Mouse (Mus musculus): ENCODE data around the gene Psmb8.

Psmb8 gene

GRCm38 (mm10) chr17:34196941-34197894 is at the start of gene Psmb8:
Psmb8 (plus strand) TSS chr17:34197721.
- DNase-seq, result peak; percentile 78

GRCm38 (mm10) chr17:34152923-34153322 is 44.6 kb upstream of the Psmb8 start, which contains the start of gene H2-DMb1:
H2-DMb1 (plus strand) TSS chr17:34153072.
- no peak for DNase-seq

GRCm38 (mm10) chr17:34155534-34155933 is 42.0 kb upstream of the Psmb8 start:
- no peak for DNase-seq

GRCm38 (mm10) chr17:34164202-34164895 is 33.2 kb upstream of the Psmb8 start:
- peak; percentile 26 for DNase-seq

- no peak for DNase-seq
Measured at GRCm38 (mm10) chr17:34165033-34165730, 32.3 kb upstream of the Psmb8 start.

- DNase-seq, result peak; percentile 22
Measured at GRCm38 (mm10) chr17:34169279-34169678, 28.2 kb upstream of the Psmb8 start.

- no peak for DNase-seq
Measured at GRCm38 (mm10) chr17:34170487-34170876, 27.0 kb upstream of the Psmb8 start.

GRCm38 (mm10) chr17:34170877-34171498 is 26.5 kb upstream of the Psmb8 start:
- peak; percentile 87 for DNase-seq

- no peak for DNase-seq
Measured at GRCm38 (mm10) chr17:34172528-34172927, 25.0 kb upstream of the Psmb8 start.

- no peak for DNase-seq
Measured at GRCm38 (mm10) chr17:34174075-34174474, 23.4 kb upstream of the Psmb8 start.

GRCm38 (mm10) chr17:34177179-34177578 is 20.3 kb upstream of the Psmb8 start:
- DNase-seq, result no peak

- no peak for DNase-seq
Measured at GRCm38 (mm10) chr17:34179019-34179418, 18.5 kb upstream of the Psmb8 start.

GRCm38 (mm10) chr17:34179913-34180859 is 17.3 kb upstream of the Psmb8 start:
- no peak for DNase-seq

- DNase-seq, result no peak
Measured at GRCm38 (mm10) chr17:34183564-34184219, 13.8 kb upstream of the Psmb8 start.

- DNase-seq, result no peak
Measured at GRCm38 (mm10) chr17:34185526-34185925, 12.0 kb upstream of the Psmb8 start.

- no peak for DNase-seq
Measured at GRCm38 (mm10) chr17:34186885-34187260, 10.6 kb upstream of the Psmb8 start.

GRCm38 (mm10) chr17:34187261-34187916 is 10.1 kb upstream of the Psmb8 start, which contains the start of the genes Tap1 and Psmb9:
Tap1 (plus strand) TSS chr17:34187553.
Psmb9 (minus strand) TSS chr17:34187764.
- peak; percentile 93 for DNase-seq

GRCm38 (mm10) chr17:34188010-34188409 is 9.5 kb upstream of the Psmb8 start:
- no peak for DNase-seq

GRCm38 (mm10) chr17:34188986-34189385 is 8.5 kb upstream of the Psmb8 start:
- DNase-seq, result no peak

- DNase-seq, result no peak
Measured at GRCm38 (mm10) chr17:34192852-34193251, 4.7 kb upstream of the Psmb8 start.

Measured in right cerebral cortex, postnatal 4 days (tissue).